Mouse (Mus musculus): ENCODE data around the gene Nbea. TPM values are rescaled to one million over a fixed set of nuclear protein-coding genes. Genes with fewer than 3 reads are reported as not detected.

The Nbea gene
- total RNA-seq, 2 experiments from 2014 or later, result 30.8 to 31.9 TPM

GRCm38 (mm10) chr3:55783171-55784081, 400.1 kb downstream of the Nbea start:
- DNase-seq, result no peak

GRCm38 (mm10) chr3:55782771-55783170, 400.7 kb downstream of the Nbea start:
- DNase-seq, result no peak

- DNase-seq, result peak; percentile 26
Observed at GRCm38 (mm10) chr3:55782056-55782687, 401.3 kb downstream of the Nbea start, which contains the start of gene Mab21l1. Gene Mab21l1 (plus strand): TSS chr3:55782510.

- DNase-seq, result no peak
Observed at GRCm38 (mm10) chr3:55781429-55782055, 402.0 kb downstream of the Nbea start.

GRCm38 (mm10) chr3:55780120-55781070, 403.1 kb downstream of the Nbea start:
- DNase-seq, result peak; percentile 22

- DNase-seq, result no peak
Observed at GRCm38 (mm10) chr3:55778764-55779730, 404.5 kb downstream of the Nbea start.

GRCm38 (mm10) chr3:55777501-55777900, 406.0 kb downstream of the Nbea start:
- no peak for DNase-seq

- no peak for DNase-seq
Observed at GRCm38 (mm10) chr3:55775753-55776152, 407.7 kb downstream of the Nbea start.

- DNase-seq, result no peak
Observed at GRCm38 (mm10) chr3:55775245-55775644, 408.3 kb downstream of the Nbea start.

- no peak for DNase-seq
Observed at GRCm38 (mm10) chr3:55774203-55774602, 409.3 kb downstream of the Nbea start.

- no peak for DNase-seq
Observed at GRCm38 (mm10) chr3:55769308-55769707, 414.2 kb downstream of the Nbea start.

GRCm38 (mm10) chr3:55768654-55769053, 414.8 kb downstream of the Nbea start:
- no peak for DNase-seq

- no peak for DNase-seq
Observed at GRCm38 (mm10) chr3:55763591-55763990, 419.9 kb downstream of the Nbea start.

- DNase-seq, result no peak
Observed at GRCm38 (mm10) chr3:55758297-55758696, 425.2 kb downstream of the Nbea start.

GRCm38 (mm10) chr3:55756602-55757190, 426.8 kb downstream of the Nbea start:
- DNase-seq, result no peak

- DNase-seq, result no peak
Observed at GRCm38 (mm10) chr3:55755805-55756601, 427.5 kb downstream of the Nbea start.

GRCm38 (mm10) chr3:55754981-55755608, 428.4 kb downstream of the Nbea start:
- DNase-seq, result no peak

GRCm38 (mm10) chr3:55753872-55754271, 429.6 kb downstream of the Nbea start:
- DNase-seq, result no peak

- DNase-seq, result no peak
Observed at GRCm38 (mm10) chr3:55752558-55752957, 430.9 kb downstream of the Nbea start.
